Mouse (Mus musculus): ENCODE data around the gene AU018091. TPM values are rescaled to one million over a fixed set of nuclear protein-coding genes. Genes with fewer than 3 reads are reported as not detected.
"Not testable (repeated sequence)": the region's sequence is repeated elsewhere in the genome, so short reads cannot be mapped to it uniquely, and the experiment has no call there.

The AU018091 gene
- total and polyA plus RNA-seq, 2 experiments from 2014 or later, result not detected

- Histone ChIP-seq H3K4me2 (ENCODE audit: low read depth, low read length, poor library complexity, severe bottlenecking) (no peak overlapping the region), H3K27ac (ENCODE audit: low read depth, low read length) (no peak overlapping the region), H3K4me1 (ENCODE audit: insufficient read depth, low read length) (no peaks in the 10 kb centered on the region), H3K9me3 (ENCODE audit: low read length) (no peaks in the 10 kb centered on the region), H3K4me3 (ENCODE audit: low read depth, low read length) (no peak overlapping the region), H3K36me3 (ENCODE audit: insufficient read depth, low read length) (no peaks in the 10 kb centered on the region), H3K27me3 (ENCODE audit: insufficient read depth, low read length) (no peaks in the 10 kb centered on the region), H3K9ac (replicated peaks; ENCODE audit: low read length, poor library complexity, severe bottlenecking) (no peak overlapping the region)
- peak; percentile 30; the same call in 1 of the 2 replicates for TF ChIP-seq CTCF (IDR thresholded peaks at IDR 0.05)
- ATAC-seq (ENCODE audit: low FRiP score) (no peak), DNase-seq (ENCODE audit: low spot score) (no peak)
- 53% methylated on average over 11 of the region's 11 CpGs for WGBS
Measured at GRCm38 (mm10) chr7:3198884-3199283, 29.9 kb upstream of the AU018091 start.

GRCm38 (mm10) chr7:3195850-3196249, 26.8 kb upstream of the AU018091 start:
- no peaks in the 10 kb centered on the region for H3K9me3 ChIP-seq (ENCODE audit: low read length)
- no peaks in the 10 kb centered on the region for H3K4me1 ChIP-seq (ENCODE audit: insufficient read depth, low read length)
- no peaks in the 10 kb centered on the region for H3K27me3 ChIP-seq (ENCODE audit: insufficient read depth, low read length)
- no peak for DNase-seq (ENCODE audit: low spot score)
- H3K27ac ChIP-seq (ENCODE audit: low read depth, low read length), result no peak overlapping the region
- no peak overlapping the region for H3K9ac ChIP-seq (replicated peaks; ENCODE audit: low read length, poor library complexity, severe bottlenecking)
- TF ChIP-seq CTCF (IDR thresholded peaks at IDR 0.05), result no peak
- H3K36me3 ChIP-seq (ENCODE audit: insufficient read depth, low read length), result no peaks in the 10 kb centered on the region
- ATAC-seq (ENCODE audit: low FRiP score), result no peak
- 71% methylated on average over 5 of the region's 5 CpGs for WGBS
- no peak overlapping the region for H3K4me2 ChIP-seq (ENCODE audit: low read depth, low read length, poor library complexity, severe bottlenecking)
- H3K4me3 ChIP-seq (ENCODE audit: low read depth, low read length), result no peak overlapping the region

- 90% methylated on average over 4 of the region's 4 CpGs for WGBS
- ATAC-seq (ENCODE audit: low FRiP score), result no peak
- no peaks in the 10 kb centered on the region for H3K9me3 ChIP-seq (ENCODE audit: low read length)
- no peak overlapping the region for H3K4me2 ChIP-seq (ENCODE audit: low read depth, low read length, poor library complexity, severe bottlenecking)
- no peak for TF ChIP-seq CTCF (IDR thresholded peaks at IDR 0.05)
- no peak overlapping the region for H3K4me3 ChIP-seq (ENCODE audit: low read depth, low read length)
- no peak for DNase-seq (ENCODE audit: low spot score)
- no peak overlapping the region for H3K27ac ChIP-seq (ENCODE audit: low read depth, low read length)
- H3K4me1 ChIP-seq (ENCODE audit: insufficient read depth, low read length), result no peaks in the 10 kb centered on the region
- H3K9ac ChIP-seq (replicated peaks; ENCODE audit: low read length, poor library complexity, severe bottlenecking), result no peak overlapping the region
- H3K36me3 ChIP-seq (ENCODE audit: insufficient read depth, low read length), result no peaks in the 10 kb centered on the region
- H3K27me3 ChIP-seq (ENCODE audit: insufficient read depth, low read length), result no peaks in the 10 kb centered on the region
Measured at GRCm38 (mm10) chr7:3194531-3194930, 25.5 kb upstream of the AU018091 start.

- Histone ChIP-seq H3K4me1 (ENCODE audit: insufficient read depth, low read length) (no peaks in the 10 kb centered on the region), H3K9me3 (ENCODE audit: low read length) (no peaks in the 10 kb centered on the region), H3K27ac (ENCODE audit: low read depth, low read length) (no peak overlapping the region), H3K9ac (replicated peaks; ENCODE audit: low read length, poor library complexity, severe bottlenecking) (no peak overlapping the region), H3K4me3 (ENCODE audit: low read depth, low read length) (no peak overlapping the region), H3K36me3 (ENCODE audit: insufficient read depth, low read length) (no peaks in the 10 kb centered on the region), H3K27me3 (ENCODE audit: insufficient read depth, low read length) (no peaks in the 10 kb centered on the region), H3K4me2 (ENCODE audit: low read depth, low read length, poor library complexity, severe bottlenecking) (no peak overlapping the region)
- 14% methylated on average over 5 of the region's 6 CpGs for WGBS
- TF ChIP-seq CTCF (IDR thresholded peaks at IDR 0.05), result peak; percentile 34; the same call in 1 of the 2 replicates
- ATAC-seq (ENCODE audit: low FRiP score) (no peak), DNase-seq (ENCODE audit: low spot score) (no peak)
Measured at GRCm38 (mm10) chr7:3193905-3194304, 24.9 kb upstream of the AU018091 start.

GRCm38 (mm10) chr7:3193049-3193632, 24.1 kb upstream of the AU018091 start:
- WGBS, result 75% methylated on average over 4 of the region's 4 CpGs

GRCm38 (mm10) chr7:3191971-3192498, 23.0 kb upstream of the AU018091 start:
- Histone ChIP-seq H3K36me3 (ENCODE audit: insufficient read depth, low read length) (no peaks in the 10 kb centered on the region), H3K9me3 (ENCODE audit: low read length) (no peaks in the 10 kb centered on the region), H3K4me1 (ENCODE audit: insufficient read depth, low read length) (no peaks in the 10 kb centered on the region), H3K27ac (ENCODE audit: low read depth, low read length) (no peak overlapping the region), H3K4me2 (ENCODE audit: low read depth, low read length, poor library complexity, severe bottlenecking) (no peak overlapping the region), H3K27me3 (ENCODE audit: insufficient read depth, low read length) (no peaks in the 10 kb centered on the region), H3K4me3 (ENCODE audit: low read depth, low read length) (no peak overlapping the region), H3K9ac (replicated peaks; ENCODE audit: low read length, poor library complexity, severe bottlenecking) (no peak overlapping the region)
- 87% methylated on average over 12 of the region's 12 CpGs for WGBS
- ATAC-seq (ENCODE audit: low FRiP score) (no peak), DNase-seq (ENCODE audit: low spot score) (no peak)
- no peak for TF ChIP-seq CTCF (IDR thresholded peaks at IDR 0.05)

More at GRCm38 (mm10) chr7:3193049-3193632, 24.1 kb upstream of the AU018091 start:
- Histone ChIP-seq H3K4me2 (ENCODE audit: low read depth, low read length, poor library complexity, severe bottlenecking) (no peak overlapping the region), H3K9ac (replicated peaks; ENCODE audit: low read length, poor library complexity, severe bottlenecking) (no peak overlapping the region), H3K4me3 (ENCODE audit: low read depth, low read length) (no peak overlapping the region), H3K27ac (ENCODE audit: low read depth, low read length) (no peak overlapping the region), H3K9me3 (ENCODE audit: low read length) (no peaks in the 10 kb centered on the region), H3K36me3 (ENCODE audit: insufficient read depth, low read length) (no peaks in the 10 kb centered on the region), H3K27me3 (ENCODE audit: insufficient read depth, low read length) (no peaks in the 10 kb centered on the region), H3K4me1 (ENCODE audit: insufficient read depth, low read length) (no peaks in the 10 kb centered on the region)
- no peak for TF ChIP-seq CTCF (IDR thresholded peaks at IDR 0.05)
- DNase-seq (ENCODE audit: low spot score) (no peak), ATAC-seq (ENCODE audit: low FRiP score) (no peak)

- H3K9ac ChIP-seq (replicated peaks; ENCODE audit: low read length, poor library complexity, severe bottlenecking); H3K27ac ChIP-seq (ENCODE audit: low read depth, low read length); H3K9me3 ChIP-seq (ENCODE audit: low read length); H3K36me3 ChIP-seq (ENCODE audit: insufficient read depth, low read length); DNase-seq (ENCODE audit: low spot score); H3K4me3 ChIP-seq (ENCODE audit: low read depth, low read length); ATAC-seq (ENCODE audit: low FRiP score); H3K4me1 ChIP-seq (ENCODE audit: insufficient read depth, low read length); H3K4me2 ChIP-seq (ENCODE audit: low read depth, low read length, poor library complexity, severe bottlenecking); H3K27me3 ChIP-seq (ENCODE audit: insufficient read depth, low read length): not testable (repeated sequence)
- 81% methylated on average over 2 of the region's 2 CpGs for WGBS
Measured at GRCm38 (mm10) chr7:3186726-3187125, 17.7 kb upstream of the AU018091 start.
